Mouse (Mus musculus) stomach, embryonic 15.5 days (tissue): ENCODE data around the gene Stap1. TPM values are rescaled to one million over a fixed set of nuclear protein-coding genes. Genes with fewer than 3 reads are reported as not detected.

Source experiments
- polyA plus RNA-seq: library from polyadenylated mRNA; unstranded; fragments of >200 nt; fragmentation: Nextera tagmentation; extraction: Ambion mirVana; gene quantifications from 2 replicates; pipeline ENCODE4 v1.2.1, GENCODE M21; 2015

Gene Stap1
- polyA plus RNA-seq, 1 experiment from 2014 or later: 1.3 TPM

Other genes starting within 250 kb of the Stap1 start
- 30.3 and 31.2 TPM in 2 replicates for gene Cenpc1, start 6.2 kb upstream of the Stap1 start, polyA plus RNA-seq
- gene Uba6, start 101.1 kb downstream of the Stap1 start, polyA plus RNA-seq: 10.0 and 12.3 TPM in 2 replicates
- gene Gnrhr, start 126.2 kb downstream of the Stap1 start, polyA plus RNA-seq: not detected in 2 replicates
- gene Tmprss11c, start 217.6 kb downstream of the Stap1 start, polyA plus RNA-seq: not detected in 2 replicates